Comparison of ENCODE assay signal across 8 mouse cellular contexts in the genomic region with DNA sequence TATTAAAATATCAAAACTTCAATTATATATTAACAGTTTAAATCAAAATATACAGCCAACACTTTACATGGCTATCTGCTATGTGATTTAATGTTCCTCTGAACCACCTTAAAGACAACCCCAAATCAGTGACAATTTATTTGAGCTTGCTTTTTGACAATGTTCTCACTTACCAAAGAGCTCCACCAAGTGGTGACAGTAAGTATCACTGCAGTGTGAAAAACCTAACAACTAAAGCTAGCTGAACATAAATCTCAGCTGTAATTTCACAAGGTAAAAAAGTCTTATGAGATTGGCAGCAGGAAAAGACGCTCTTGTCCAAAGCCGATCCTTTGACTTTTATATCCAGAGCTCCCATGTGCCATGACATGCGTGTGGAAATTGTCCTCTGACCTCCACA. TPM values are rescaled to one million over a fixed set of nuclear protein-coding genes. Genes with fewer than 3 reads are reported as not detected.
DNase-seq lines count a peak whose midpoint lies in the region; TF ChIP-seq lines count a peak whose summit lies in the region.

No protein-coding gene starts in this region.

- H3K4me3 ChIP-seq in testis, adult 2 months (ENCODE audit: control insufficient read depth, low read depth, low read length), result no peak overlapping the region

- no peak overlapping the region for H3K27ac ChIP-seq in testis, adult 2 months (ENCODE audit: control insufficient read depth, insufficient read depth, low read depth, low read length)

- TF ChIP-seq CTCF in testis, adult 2 months (IDR thresholded peaks at IDR 0.05; ENCODE audit: control insufficient read depth, insufficient read depth, insufficient replicate concordance, low read depth, low read length), result peak; percentile 8; the same call in 1 of the 2 replicates

- H3K36me3 ChIP-seq in testis, adult 2 months (ENCODE audit: control insufficient read depth, insufficient read depth, low read length), result no peaks in the 10 kb centered on the region

- no peaks in the 10 kb centered on the region for H3K4me1 ChIP-seq in testis, adult 2 months (ENCODE audit: control insufficient read depth, insufficient read depth, low read length)

- no peak for TF ChIP-seq POLR2A in testis, adult 2 months (IDR thresholded peaks at IDR 0.05; ENCODE audit: control insufficient read depth, low read depth, low read length)

- H3K27me3 ChIP-seq in testis, adult 2 months (ENCODE audit: control insufficient read depth, insufficient read depth, low read length), result no peaks in the 10 kb centered on the region

- peak; percentile 68 for DNase-seq in heart, adult 8-10 months (ENCODE audit: low spot score)
- DNase-seq in heart, adult 11 months, result no peak
- DNase-seq in testis, postnatal 14 days (ENCODE audit: low spot score), result no peak
- peak; percentile 56 for DNase-seq in cerebellum, adult 8-10 months
- peak; percentile 66 for DNase-seq in kidney, postnatal 10 days
- peak; percentile 25 to 49 for DNase-seq in natural killer cell, adult 2 months (ENCODE audit: low spot score in 2 of 2)
- no peak for DNase-seq in ovary, postnatal 10 days (ENCODE audit: low spot score)

RNA-seq across cellular contexts. Expression of a gene that starts 22.4 kb away (rescaled TPM):
- total RNA-seq in heart, adult 8-10 months (2022), result 10 to 100 TPM; 18.1 to 19.5 (median 18.5) TPM
- polyA plus RNA-seq in testis, adult 2 months (2012; rRNA removed), result 5.1 and 6.4 TPM in 2 replicates

Comparison
In these comparisons a context has a peak if more than half of its experiments do, and no peak if none do; other contexts are left out.
1. DNase-seq: peak in heart, adult 8-10 months (single experiment), cerebellum, adult 8-10 months (single experiment), kidney, postnatal 10 days (single experiment) and natural killer cell, adult 2 months (2 of 2); none in heart, adult 11 months (single experiment), testis, postnatal 14 days (single experiment) and ovary, postnatal 10 days (single experiment).